Comparison of ENCODE assay signal across 11 mouse cellular contexts in genomic region chrX:72330323-72330722, GRCm38 (mm10). TPM values are rescaled to one million over a fixed set of nuclear protein-coding genes. Genes with fewer than 3 reads are reported as not detected.
DNase-seq lines count a peak whose midpoint lies in the region; ATAC-seq and TF ChIP-seq lines count a peak whose summit lies in the region.
"Had no signal": no experiment of that assay in that cellular context is flagged by ENCODE, and none has a peak within 500 bp of the region (broad histone marks: within the 10 kb centered on the region; RNA-seq: fewer than 3 reads in every experiment).

No protein-coding gene starts in this region.

- H3K9me3 ChIP-seq in hindbrain, embryonic 10.5 days, result no peaks in the 10 kb centered on the region
- H3K9me3 ChIP-seq in hindbrain, embryonic 13.5 days, result no peaks in the 10 kb centered on the region
- no peaks in the 10 kb centered on the region for H3K9me3 ChIP-seq in MEL (replicated peaks; ENCODE audit: insufficient read depth, low read length)
- H3K9me3 ChIP-seq: limb, embryonic 13.5 days had no signal

- TF ChIP-seq RAD21 in MEL (IDR thresholded peaks at IDR 0.05; ENCODE audit: low read depth, low read length), result no peak

- no peak overlapping the region for H3K9ac ChIP-seq in hindbrain, embryonic 13.5 days
- H3K9ac ChIP-seq in MEL (ENCODE audit: control insufficient read depth, low read depth, low read length, poor library complexity, severe bottlenecking), result no peak overlapping the region
- H3K9ac ChIP-seq: limb, embryonic 13.5 days had no signal

- no peaks in the 10 kb centered on the region for H3K36me3 ChIP-seq in hindbrain, embryonic 10.5 days
- no peaks in the 10 kb centered on the region for H3K36me3 ChIP-seq in hindbrain, embryonic 13.5 days
- H3K36me3 ChIP-seq in MEL (ENCODE audit: control insufficient read depth in 1 of 2, insufficient read depth in 2 of 2, low read length in 2 of 2), result no peaks in the 10 kb centered on the region
- H3K36me3 ChIP-seq: limb, embryonic 13.5 days had no signal

- TF ChIP-seq POLR2A in MEL (IDR thresholded peaks at IDR 0.05; ENCODE audit: control insufficient read depth in 1 of 2, insufficient read depth in 1 of 2, low read depth in 1 of 2, low read length in 2 of 2, poor library complexity in 1 of 2), result no peak

- no peak for ATAC-seq in hindbrain, embryonic 13.5 days (ENCODE audit: low FRiP score)
- ATAC-seq in cerebellum, adult (ENCODE audit: insufficient number of reproducible peaks, low FRiP score, low TSS enrichment), result no peak

- TF ChIP-seq EP300 in MEL (IDR thresholded peaks at IDR 0.05; ENCODE audit: low read depth in 1 of 2, low read length in 2 of 2), result no peak

- no peak overlapping the region for H3K4me3 ChIP-seq in hindbrain, embryonic 10.5 days
- H3K4me3 ChIP-seq in hindbrain, embryonic 13.5 days, result no peak overlapping the region
- no peak overlapping the region for H3K4me3 ChIP-seq in MEL (ENCODE audit: control insufficient read depth in 1 of 2, insufficient read depth in 1 of 2, low read depth in 2 of 2, low read length in 2 of 2)
- H3K4me3 ChIP-seq: limb, embryonic 13.5 days had no signal

- H3K4me1 ChIP-seq in hindbrain, embryonic 10.5 days (replicated peaks), result no peaks in the 10 kb centered on the region
- no peaks in the 10 kb centered on the region for H3K4me1 ChIP-seq in hindbrain, embryonic 13.5 days (replicated peaks)
- H3K4me1 ChIP-seq in MEL (ENCODE audit: control insufficient read depth in 1 of 2, insufficient read depth in 2 of 2, low read length in 2 of 2), result no peaks in the 10 kb centered on the region
- H3K4me1 ChIP-seq: limb, embryonic 13.5 days had no signal

- no peak for TF ChIP-seq CTCF in MEL (IDR thresholded peaks at IDR 0.05 in 2 of 3, conservative IDR thresholded peaks at IDR 0.05 in 1 of 3; ENCODE audit: control insufficient read depth in 1 of 3, insufficient read depth in 1 of 3, low read depth in 2 of 3, low read length in 3 of 3, poor library complexity in 1 of 3, severe bottlenecking in 1 of 3)

- H3K27ac ChIP-seq in hindbrain, embryonic 10.5 days, result no peak overlapping the region
- H3K27ac ChIP-seq in hindbrain, embryonic 13.5 days, result no peak overlapping the region
- H3K27ac ChIP-seq in MEL (ENCODE audit: control insufficient read depth, low read depth, low read length), result no peak overlapping the region
- H3K27ac ChIP-seq: limb, embryonic 13.5 days had no signal

- H3K4me2 ChIP-seq in hindbrain, embryonic 13.5 days, result no peak overlapping the region
- H3K4me2 ChIP-seq: limb, embryonic 13.5 days had no signal

- no peaks in the 10 kb centered on the region for H3K27me3 ChIP-seq in hindbrain, embryonic 10.5 days (ENCODE audit: insufficient read depth, poor library complexity, severe bottlenecking)
- no peaks in the 10 kb centered on the region for H3K27me3 ChIP-seq in hindbrain, embryonic 13.5 days
- H3K27me3 ChIP-seq in MEL (ENCODE audit: control insufficient read depth in 1 of 2, insufficient read depth in 2 of 2, low read length in 2 of 2), result no peaks in the 10 kb centered on the region
- H3K27me3 ChIP-seq: limb, embryonic 13.5 days had no signal

- no peaks in the 10 kb centered on the region for H3K79me2 ChIP-seq in MEL (ENCODE audit: control insufficient read depth, insufficient read depth, low read length, poor library complexity)

- peak; percentile 2 for DNase-seq in hindbrain, embryonic 10.5 days (ENCODE audit: low spot score)
- DNase-seq in MEL (ENCODE audit: low read depth, low spot score), result peak; percentile 2
- peak; percentile 27 for DNase-seq in gastrocnemius, adult 18-20 months (ENCODE audit: low spot score)
- DNase-seq in heart, postnatal 4 days, result peak; percentile 13
- DNase-seq in left cerebral cortex, adult 8-10 months (ENCODE audit: low spot score in 2 of 2), result no peak
- DNase-seq in cerebellum, adult 11-12 months, result no peak

- WGBS in hindbrain, embryonic 10.5 days, result 34% methylated on average over 1 of the region's 1 CpGs
- 41% methylated on average over 1 of the region's 1 CpGs for WGBS in hindbrain, embryonic 13.5 days

TF ChIP-seq in MEL, 35 proteins besides CTCF, POLR2A, EP300 and RAD21:
- no peak for TF ChIP-seq CHD2 (IDR thresholded peaks at IDR 0.05; ENCODE audit: low read length)
- no peak for TF ChIP-seq BHLHE40 (IDR thresholded peaks at IDR 0.05; ENCODE audit: borderline replicate concordance, low read depth, low read length)
- TF ChIP-seq ZMIZ1 (IDR thresholded peaks at IDR 0.05; ENCODE audit: low read depth, low read length), result no peak
- no peak for TF ChIP-seq ELF1 (IDR thresholded peaks at IDR 0.05; ENCODE audit: low read depth, low read length)
- TF ChIP-seq MAZ (IDR thresholded peaks at IDR 0.05; ENCODE audit: low read depth, low read length), result no peak
- no peak for TF ChIP-seq E2F4 (IDR thresholded peaks at IDR 0.05; ENCODE audit: borderline replicate concordance, low read depth, low read length)
- TF ChIP-seq TAL1 (IDR thresholded peaks at IDR 0.05; ENCODE audit: low read length), result no peak

RNA-seq across cellular contexts. Expression of gene Gabre, which starts 55.7 kb away (rescaled TPM):
- 0.73 and 0.93 TPM in 2 replicates for polyA plus RNA-seq in hindbrain, embryonic 10.5 days (2016; fragmentation: Nextera tagmentation; extraction: Ambion mirVana)
- 0.65 and 0.97 TPM in 2 replicates for polyA plus RNA-seq in hindbrain, embryonic 13.5 days (2015; fragmentation: Nextera tagmentation; extraction: Ambion mirVana)
- not detected in 2 replicates for total RNA-seq in MEL (2012; rRNA removed)
- not detected for polyA plus RNA-seq in MEL (2012; ENCODE audit: insufficient read depth in 1 of 2, insufficient read length in 2 of 2, low read depth in 1 of 2, low replicate concordance in 2 of 2, missing spikeins in 1 of 2)
- under 1 TPM; 0.19 to 0.34 TPM for total RNA-seq in gastrocnemius, adult 18-20 months (2021)
- total RNA-seq in heart, postnatal 4 days (2021), result 1 to 10 TPM in 1 of 2 experiments, under 1 TPM in 1; 0.88 to 1.1 TPM
- total RNA-seq in left cerebral cortex, adult 8-10 months (2022), result under 1 TPM; 0.13 to 0.72 (median 0.44) TPM

RNA-seq across cellular contexts. Expression of gene Magea10, which starts 56.3 kb away (rescaled TPM):
- polyA plus RNA-seq in hindbrain, embryonic 10.5 days (2016; fragmentation: Nextera tagmentation; extraction: Ambion mirVana), result not detected in 2 replicates
- not detected in 2 replicates for polyA plus RNA-seq in hindbrain, embryonic 13.5 days (2015; fragmentation: Nextera tagmentation; extraction: Ambion mirVana)
- total RNA-seq in MEL (2012; rRNA removed), result not detected in 2 replicates
- polyA plus RNA-seq in MEL (2012; ENCODE audit: insufficient read depth in 1 of 2, insufficient read length in 2 of 2, low read depth in 1 of 2, low replicate concordance in 2 of 2, missing spikeins in 1 of 2), result not detected
- not detected for total RNA-seq in gastrocnemius, adult 18-20 months (2021)
- total RNA-seq in heart, postnatal 4 days (2021), result not detected
- not detected for total RNA-seq in left cerebral cortex, adult 8-10 months (2022)
- polyA plus RNA-seq: limb, embryonic 13.5 days; neural tube, embryonic 11.5 days; spleen, adult 2 months had no signal

Comparison
In these comparisons a context has a peak if more than half of its experiments do, and no peak if none do; other contexts are left out.
1. DNase-seq: peak in hindbrain, embryonic 10.5 days (single experiment), MEL (single experiment), gastrocnemius, adult 18-20 months (single experiment) and heart, postnatal 4 days (single experiment); none in left cerebral cortex, adult 8-10 months (0 of 2) and cerebellum, adult 11-12 months (single experiment).